Mouse (Mus musculus) embryonic facial prominence, embryonic 11.5 days (tissue): Measurements from ENCODE around the gene Plbd1. TPM values are rescaled to one million over a fixed set of nuclear protein-coding genes. Genes with fewer than 3 reads are reported as not detected.

Source experiments
- ATAC-seq: fragments of 200-750 bp; cut with Nextera tagmentation; replicated peaks from 2 replicates; pipeline ENCODE4 v1.8.0; 2017; ENCODE audit warnings: low read depth; ENCODE audit not compliant: insufficient number of reproducible peaks, low FRiP score, low TSS enrichment
- DNase-seq: peaks from one replicate; pipeline ENCODE4 v3.0.0-alpha.2; 2015; ENCODE audit warnings: low spot score
- H3K27ac ChIP-seq: fragments of 300-500 bp; sonication (generic); replicated peaks from 2 replicates; pipeline ENCODE4 v1.5.1; 2014; ENCODE audit warnings: mild to moderate bottlenecking, low read depth, low read length, control low read depth
- H3K27me3 ChIP-seq: fragments of 300-500 bp; sonication (generic); 2 replicates; pipeline ENCODE4 v1.6.1; 2014; ENCODE audit warnings: mild to moderate bottlenecking, low read length, moderate library complexity, mixed read lengths; ENCODE audit not compliant: control insufficient read depth, insufficient read depth
- H3K36me3 ChIP-seq: fragments of 300-500 bp; sonication (generic); replicated peaks from 2 replicates; pipeline ENCODE4 v1.6.1; 2014; ENCODE audit warnings: low read depth, mild to moderate bottlenecking, low read length, moderate library complexity, mixed read lengths; ENCODE audit not compliant: control insufficient read depth, insufficient read depth
- H3K4me1 ChIP-seq: fragments of 300-500 bp; sonication (generic); 2 replicates; pipeline ENCODE4 v1.6.1; 2014; ENCODE audit warnings: low read length, mixed read lengths; ENCODE audit not compliant: control insufficient read depth, insufficient read depth
- H3K4me2 ChIP-seq: fragments of 300-500 bp; sonication (generic); 2 replicates; pipeline ENCODE4 v1.6.1; 2014; ENCODE audit warnings: low read depth, mild to moderate bottlenecking, control low read depth, low read length, moderate library complexity
- H3K4me3 ChIP-seq: fragments of 300-500 bp; sonication (generic); 2 replicates; pipeline ENCODE4 v1.5.1; 2014; ENCODE audit warnings: low read depth, low read length, control low read depth
- H3K9ac ChIP-seq: fragments of 300-500 bp; sonication (generic); replicated peaks from 2 replicates; pipeline ENCODE4 v1.6.1; 2014; ENCODE audit warnings: mild to moderate bottlenecking, control low read depth, low read length
- H3K9me3 ChIP-seq: fragments of 300-500 bp; sonication (generic); replicated peaks from 2 replicates; pipeline ENCODE4 v1.6.1; 2016; ENCODE audit warnings: mild to moderate bottlenecking, low read length, inconsistent platforms, mixed read lengths; ENCODE audit not compliant: control insufficient read depth
- WGBS: fragments of 180-500 bp; shearing (Covaris S2); extraction: QIAGEN DNeasy Blood & Tissue Kit; methylation state at CpG from one replicate; pipeline ENCODE4 v1.1.7; 2014; 5-methylcytosine and 5-hydroxymethylcytosine counted together
- polyA plus RNA-seq: library from polyadenylated mRNA; unstranded; fragments of >200 nt; fragmentation: Nextera tagmentation; extraction: Ambion mirVana; gene quantifications from 2 replicates; pipeline ENCODE4 v1.2.1, GENCODE M21; 2014

Gene Plbd1
- polyA plus RNA-seq, 1 experiment from 2014 or later, result 1.9 TPM

DNA sequence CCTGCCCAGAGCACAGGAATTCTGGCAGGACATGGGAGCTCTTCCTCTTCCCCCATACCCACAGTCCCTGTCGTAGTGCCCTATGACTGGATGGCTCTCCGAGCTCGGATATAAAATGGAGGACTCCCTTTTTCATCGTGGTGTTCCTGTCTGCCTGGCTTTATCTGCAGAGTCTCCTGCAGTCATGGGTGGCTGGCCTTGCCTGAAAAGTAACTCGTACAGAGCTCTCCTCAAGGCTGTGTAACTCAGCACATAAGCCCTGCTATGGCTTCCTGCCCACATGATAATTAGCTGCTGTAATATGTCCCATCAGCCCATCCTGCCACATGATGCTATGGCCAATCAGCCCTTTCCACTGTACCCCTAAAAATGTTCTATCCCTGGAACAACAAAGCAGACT, 23.7 kb upstream of the Plbd1 start:
- Histone ChIP-seq H3K4me2 (no peak overlapping the region), H3K9ac (no peak overlapping the region), H3K36me3 (no peaks in the 10 kb centered on the region), H3K27me3 (no peaks in the 10 kb centered on the region), H3K9me3 (no peaks in the 10 kb centered on the region), H3K4me1 (no peaks in the 10 kb centered on the region), H3K4me3 (no peak overlapping the region), H3K27ac (no peak overlapping the region)
- DNase-seq (no peak), ATAC-seq (no peak)
- WGBS, result 75% methylated on average over 5 of the region's 5 CpGs

DNA sequence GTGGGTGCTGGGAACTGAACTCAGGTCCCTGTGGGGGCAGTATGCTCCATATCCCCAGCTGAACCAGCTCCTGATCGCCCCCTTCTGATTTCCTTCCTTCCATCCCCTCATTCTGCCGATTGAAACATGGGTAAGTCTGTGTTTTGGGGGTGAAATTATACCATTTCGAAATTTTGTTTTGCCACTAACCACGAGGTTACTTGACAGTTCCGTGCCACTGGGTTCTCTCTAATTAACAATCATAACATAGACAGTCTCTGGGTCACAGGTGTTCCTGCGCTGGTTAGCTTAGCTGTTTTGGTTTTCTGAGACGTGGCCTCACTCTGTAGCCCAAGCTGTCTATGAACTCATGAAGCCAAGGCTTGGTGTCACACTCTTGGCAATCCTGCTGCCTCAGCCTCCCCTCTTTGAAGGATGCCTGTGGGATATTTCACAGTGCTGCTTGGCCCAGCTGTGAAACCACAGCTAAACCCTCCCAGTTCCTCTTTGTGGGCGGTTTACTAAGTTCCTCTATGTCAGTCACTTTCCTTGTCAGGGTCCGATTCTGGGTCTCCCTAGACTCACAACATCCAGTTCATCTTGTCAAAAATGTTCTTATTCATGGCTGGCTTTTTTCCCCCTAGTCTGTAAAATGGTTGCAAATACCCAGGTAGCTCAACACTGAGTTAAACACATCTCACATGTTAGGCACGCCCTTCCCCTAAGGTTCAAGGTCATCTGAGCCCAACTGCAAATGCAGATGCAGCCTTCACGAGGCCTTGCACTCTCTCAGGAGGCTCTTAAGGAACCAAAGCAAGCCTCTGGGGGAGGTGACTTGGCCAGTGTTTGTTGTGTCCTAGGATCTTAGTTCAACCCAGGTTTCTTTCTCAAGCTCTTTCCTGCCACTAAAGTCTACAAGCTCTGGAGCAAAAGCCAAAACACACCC, 21.9 kb upstream of the Plbd1 start:
- H3K27ac ChIP-seq, result no peak overlapping the region
- H3K27me3 ChIP-seq, result no peaks in the 10 kb centered on the region
- H3K9ac ChIP-seq, result no peak overlapping the region
- no peaks in the 10 kb centered on the region for H3K36me3 ChIP-seq
- DNase-seq (no peak), ATAC-seq (no peak)
- 81% methylated on average over 11 of the region's 11 CpGs for WGBS
- no peak overlapping the region for H3K4me2 ChIP-seq
- H3K4me1 ChIP-seq, result no peaks in the 10 kb centered on the region
- H3K9me3 ChIP-seq, result no peaks in the 10 kb centered on the region
- H3K4me3 ChIP-seq, result no peak overlapping the region

DNA sequence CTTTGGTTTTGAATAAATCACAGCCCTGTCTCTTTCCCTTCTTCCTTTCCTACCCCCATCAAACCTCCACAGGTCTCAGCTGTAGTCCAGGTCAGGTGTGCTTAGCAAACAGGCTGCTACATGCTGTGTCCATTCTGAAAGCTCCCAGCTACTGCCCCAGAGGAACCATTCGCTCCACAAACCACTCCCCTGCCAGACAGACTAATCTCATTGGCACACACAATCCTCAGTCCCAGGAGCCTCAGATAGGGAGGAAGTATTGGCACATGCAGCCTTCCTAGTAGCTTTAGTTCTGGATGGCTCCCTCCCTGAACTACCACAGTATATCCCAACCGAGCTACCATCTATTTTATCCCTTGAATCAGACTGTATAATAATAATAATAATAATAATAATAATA, 17.7 kb upstream of the Plbd1 start:
- Histone ChIP-seq H3K36me3 (no peaks in the 10 kb centered on the region), H3K27ac (no peak overlapping the region), H3K9me3 (no peaks in the 10 kb centered on the region), H3K4me3 (no peak overlapping the region), H3K9ac (no peak overlapping the region), H3K4me1 (no peaks in the 10 kb centered on the region), H3K4me2 (no peak overlapping the region), H3K27me3 (no peaks in the 10 kb centered on the region)
- DNase-seq, result no peak
- 33% methylated on average over 2 of the region's 2 CpGs for WGBS
- ATAC-seq, result no peak

DNA sequence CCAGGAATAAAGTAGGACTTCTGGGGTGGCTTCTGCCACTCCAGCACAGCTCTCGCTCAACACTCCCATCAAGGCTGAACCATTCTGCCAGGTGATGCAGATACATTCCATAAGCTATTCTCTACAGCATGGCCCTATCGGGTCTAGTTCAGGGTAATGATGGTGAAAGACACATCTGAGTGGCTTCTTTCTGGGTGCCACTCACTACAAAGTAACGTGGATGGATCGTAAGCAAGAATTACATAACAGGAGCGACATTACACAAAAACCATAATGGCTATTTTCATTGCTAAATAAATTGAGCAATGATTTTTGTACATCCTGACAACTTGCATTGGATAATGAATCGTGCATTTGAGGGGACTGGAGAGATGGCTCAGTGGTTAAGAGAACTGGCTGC, 13.2 kb upstream of the Plbd1 start:
- Histone ChIP-seq H3K9me3 (no peaks in the 10 kb centered on the region), H3K9ac (no peak overlapping the region), H3K27ac (no peak overlapping the region), H3K4me1 (no peaks in the 10 kb centered on the region), H3K4me3 (no peak overlapping the region), H3K27me3 (no peaks in the 10 kb centered on the region), H3K36me3 (no peaks in the 10 kb centered on the region), H3K4me2 (no peak overlapping the region)
- WGBS, result 87% methylated on average over 6 of the region's 6 CpGs
- no peak for DNase-seq
- no peak for ATAC-seq

DNA sequence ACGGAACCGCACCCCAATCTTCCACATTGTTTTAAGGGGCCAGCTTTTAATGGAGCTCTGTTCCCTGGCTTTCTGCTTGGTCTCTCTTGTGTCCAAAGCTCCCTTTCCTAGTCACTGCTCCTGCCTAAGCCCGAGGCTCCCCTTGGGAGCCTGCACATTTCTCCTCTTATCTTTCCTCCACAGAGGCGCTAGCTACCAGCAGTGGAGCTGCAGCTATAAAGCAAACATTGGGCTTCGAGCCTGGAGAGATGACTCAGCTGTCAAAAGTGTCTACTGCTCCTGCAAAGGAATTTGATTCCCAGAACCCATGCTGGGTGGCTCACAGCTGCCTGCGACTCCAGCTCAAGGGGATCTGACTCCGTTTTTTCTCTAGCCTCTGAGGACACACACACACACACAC, 10.7 kb upstream of the Plbd1 start:
- H3K4me3 ChIP-seq, result no peak overlapping the region
- no peaks in the 10 kb centered on the region for H3K4me1 ChIP-seq
- no peak overlapping the region for H3K4me2 ChIP-seq
- H3K9ac ChIP-seq, result no peak overlapping the region
- peak; percentile 7 for DNase-seq
- no peak overlapping the region for H3K27ac ChIP-seq
- no peak for ATAC-seq
- no peaks in the 10 kb centered on the region for H3K27me3 ChIP-seq
- H3K36me3 ChIP-seq, result no peaks in the 10 kb centered on the region
- 74% methylated on average over 7 of the region's 7 CpGs for WGBS
- no peaks in the 10 kb centered on the region for H3K9me3 ChIP-seq

DNA sequence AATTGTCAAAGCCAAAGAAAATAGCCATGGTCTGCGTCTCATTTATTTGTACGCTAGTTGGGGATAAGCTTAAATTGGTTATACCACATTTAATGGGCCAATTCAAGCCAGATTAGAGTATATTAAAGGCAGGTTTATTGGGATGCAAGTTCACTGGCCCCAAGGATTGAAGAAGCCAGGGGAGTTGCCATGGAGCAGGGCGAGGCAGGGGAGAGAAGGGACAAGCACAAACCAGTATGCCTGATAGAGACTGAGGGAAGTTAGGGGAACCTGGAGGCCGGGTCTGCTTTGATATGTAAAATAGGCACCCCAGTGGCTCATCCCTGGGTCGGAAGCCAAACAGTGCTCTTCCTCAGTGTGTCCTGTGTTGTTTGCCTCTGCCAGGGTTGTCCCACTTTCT, 7.5 kb upstream of the Plbd1 start:
- no peak for ATAC-seq
- DNase-seq, result no peak
- Histone ChIP-seq H3K9ac (no peak overlapping the region), H3K4me3 (no peak overlapping the region), H3K9me3 (no peaks in the 10 kb centered on the region), H3K27ac (no peak overlapping the region), H3K4me2 (no peak overlapping the region), H3K36me3 (no peaks in the 10 kb centered on the region), H3K4me1 (no peaks in the 10 kb centered on the region), H3K27me3 (no peaks in the 10 kb centered on the region)
- WGBS, result 45% methylated on average over 5 of the region's 5 CpGs

DNA sequence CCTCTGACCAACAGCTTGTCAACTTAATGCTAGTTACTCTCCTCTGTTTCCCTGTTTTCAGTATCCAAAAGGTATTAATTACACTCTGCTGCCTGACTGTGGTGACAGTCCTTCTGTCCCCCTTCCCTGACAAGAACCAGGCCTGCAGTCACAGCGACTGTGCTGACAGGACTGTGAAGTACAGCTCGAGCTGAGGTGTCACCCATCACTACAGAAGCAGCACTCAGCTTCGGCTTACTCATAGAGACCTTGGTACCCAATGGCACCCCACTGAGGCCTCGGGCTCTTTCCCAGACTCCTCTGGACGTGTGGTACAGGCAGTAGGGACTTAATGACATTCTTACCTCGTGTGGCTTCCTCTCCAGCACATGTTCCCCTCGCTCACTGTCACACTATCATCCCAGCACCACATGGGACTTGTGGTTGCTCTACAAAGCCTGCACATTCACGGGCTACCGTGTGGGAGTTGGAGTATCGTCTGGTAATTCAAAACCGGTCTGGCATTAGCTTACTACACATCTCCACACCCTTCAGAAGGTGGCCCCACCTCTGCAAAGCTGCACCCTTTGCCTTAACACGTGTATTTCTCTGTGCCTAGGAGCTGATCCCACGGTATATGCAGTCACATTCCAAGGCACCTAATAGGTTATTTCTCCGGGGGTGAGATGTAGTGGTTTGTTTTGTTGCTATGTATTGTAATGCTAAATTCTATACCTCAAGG, 6.7 kb upstream of the Plbd1 start:
- H3K9me3 ChIP-seq, result no peaks in the 10 kb centered on the region
- H3K27me3 ChIP-seq, result no peaks in the 10 kb centered on the region
- 54% methylated on average over 14 of the region's 14 CpGs for WGBS
- no peak for DNase-seq
- ATAC-seq, result no peak
- no peak overlapping the region for H3K4me3 ChIP-seq
- no peaks in the 10 kb centered on the region for H3K36me3 ChIP-seq
- no peak overlapping the region for H3K4me2 ChIP-seq
- H3K4me1 ChIP-seq, result no peaks in the 10 kb centered on the region
- no peak overlapping the region for H3K27ac ChIP-seq
- no peak overlapping the region for H3K9ac ChIP-seq

DNA sequence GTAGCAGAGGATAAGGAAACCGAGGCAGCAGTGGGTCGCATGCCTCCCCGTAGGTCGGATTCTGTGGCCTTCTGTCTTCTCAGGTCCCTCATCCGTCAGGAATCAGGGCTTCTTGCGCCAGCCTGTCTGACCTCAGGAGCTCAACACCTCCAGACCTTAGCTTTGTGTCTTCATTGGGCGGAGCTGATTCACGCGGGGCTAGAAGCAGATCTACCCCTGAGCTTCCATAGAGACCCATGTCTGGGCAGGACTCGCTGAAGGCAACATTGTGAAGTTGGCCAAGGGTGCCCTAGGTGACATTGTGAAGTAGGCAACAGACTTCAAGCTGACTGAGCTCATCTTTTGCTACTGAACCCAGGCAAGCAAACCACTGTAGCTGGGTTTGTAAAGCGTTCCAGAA, 335 bp upstream of the Plbd1 start:
- H3K27me3 ChIP-seq, result peaks cover 17% of the 10 kb centered on the region
- H3K4me2 ChIP-seq, result peak overlapping the region; percentile 59
- H3K36me3 ChIP-seq, result no peaks in the 10 kb centered on the region
- H3K9ac ChIP-seq, result no peak overlapping the region
- peak overlapping the region; percentile 35 for H3K4me3 ChIP-seq
- WGBS, result 17% methylated on average over 11 of the region's 11 CpGs
- no peak for DNase-seq
- peaks cover 2% of the 10 kb centered on the region; the same call in 1 of the 2 replicates for H3K4me1 ChIP-seq
- H3K9me3 ChIP-seq, result no peaks in the 10 kb centered on the region
- no peak for ATAC-seq
- no peak overlapping the region for H3K27ac ChIP-seq
